Mouse (Mus musculus) ES-Bruce4 (cell line): ENCODE results near the gene Kcnd3.

ENCODE experiments used
- CTCF ChIP-seq: IDR thresholded peaks from one replicate; pipeline ENCODE4 v1.8.1; 2011; ENCODE audit warnings: low read depth, low read length
- EP300 ChIP-seq: IDR thresholded peaks from 2 replicates; pipeline ENCODE4 v1.6.1; 2011; ENCODE audit warnings: low read depth, low read length; ENCODE audit not compliant: insufficient read depth
- POLR2A ChIP-seq: IDR thresholded peaks from one replicate; pipeline ENCODE4 v1.8.1; 2011; ENCODE audit warnings: low read length; ENCODE audit not compliant: insufficient read depth

GRCm38 (mm10) chr3:105680346-105680745 lies 228.2 kb downstream of the Kcnd3 start:
- TF ChIP-seq CTCF (no peak), POLR2A (no peak), EP300 (no peak)
